Mouse (Mus musculus): ENCODE results near the gene Pgm5. TPM values are rescaled to one million over a fixed set of nuclear protein-coding genes. Genes with fewer than 3 reads are reported as not detected.

Gene Pgm5
- 1 to 10 TPM; 3.7 to 7.0 TPM for total RNA-seq (2021)

DNA sequence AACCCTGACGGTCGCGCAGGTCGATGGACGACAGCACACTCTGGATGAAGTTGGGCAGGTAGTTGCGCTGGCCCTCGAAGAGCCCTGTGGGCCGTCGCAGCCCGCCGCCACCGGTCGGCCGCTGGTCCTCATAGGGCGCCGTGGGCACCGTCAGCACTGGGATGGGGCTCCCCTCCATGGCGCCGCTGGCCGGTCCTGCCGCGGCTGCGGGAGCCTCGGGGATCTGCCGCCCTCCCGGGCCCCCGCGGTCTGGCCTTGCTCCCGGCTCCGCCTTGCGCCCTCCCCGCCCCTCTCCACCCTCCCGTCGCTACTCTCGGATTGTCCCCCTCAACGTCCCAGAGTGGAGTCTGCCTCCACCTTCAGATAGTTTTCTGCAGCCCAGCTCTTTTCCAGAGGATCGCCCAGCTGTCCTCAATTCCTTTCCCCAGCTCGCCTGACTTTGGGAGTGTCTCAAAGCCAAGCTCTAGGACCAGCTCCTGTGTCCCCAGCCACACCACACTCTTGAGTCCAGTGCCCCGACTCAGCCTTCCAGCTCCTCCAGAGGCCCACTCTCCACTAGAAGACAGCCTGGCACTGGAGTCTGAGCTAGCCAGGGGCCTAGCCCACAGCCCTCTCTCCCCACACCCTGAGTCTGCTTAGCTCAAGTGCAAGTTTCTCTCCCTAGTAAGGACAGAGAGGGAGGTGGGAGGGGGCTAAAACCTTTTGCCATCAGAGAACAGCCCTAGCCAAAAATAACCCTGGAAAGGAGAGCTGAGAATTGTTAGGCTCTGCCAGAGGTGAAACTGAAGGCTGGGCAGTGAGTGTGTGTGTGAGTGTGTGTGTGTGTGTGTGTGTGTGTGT lies at the start of gene Pgm5:
Gene Pgm5 (minus strand): TSS at position 244 of the 840 bp plus-strand sequence.
- intact Hi-C loops (cut with DNase I) = no loop called here
- no peak for DNase-seq (ENCODE audit: low spot score in 2 of 2)

- no peak for DNase-seq (ENCODE audit: low spot score in 2 of 2)
- intact Hi-C loops (cut with DNase I) = no loop called here
Observed at GRCm38 (mm10) chr19:24908385-24909155, 46.9 kb upstream of the Pgm5 start.

GRCm38 (mm10) chr19:24907655-24908054 lies 46.0 kb upstream of the Pgm5 start:
- DNase-seq (ENCODE audit: low spot score in 2 of 2) = no peak
- intact Hi-C loops (cut with DNase I) = no loop called here

- no peak for DNase-seq (ENCODE audit: low spot score in 2 of 2)
- intact Hi-C loops (cut with DNase I) = loop anchor here (5.0 kb wide), 1 partner anchor 769 kb away; the partner anchor contains the start of gene Dmrt2
Observed at GRCm38 (mm10) chr19:24902821-24903220, 41.2 kb upstream of the Pgm5 start.

GRCm38 (mm10) chr19:24902256-24902655 lies 40.6 kb upstream of the Pgm5 start:
- intact Hi-C loops (cut with DNase I) = loop anchor here (5.0 kb wide), 1 partner anchor 770 kb away; the partner anchor contains the start of gene Dmrt2
- DNase-seq (ENCODE audit: low spot score in 2 of 2) = no peak

- intact Hi-C loops (cut with DNase I) = loop anchor here (5.0 kb wide), 1 partner anchor 771 kb away; the partner anchor contains the start of gene Dmrt2
- DNase-seq (ENCODE audit: low spot score in 2 of 2) = no peak
Observed at GRCm38 (mm10) chr19:24901666-24902065, 40.0 kb upstream of the Pgm5 start.

- intact Hi-C loops (cut with DNase I) = loop anchor here (5.0 kb wide), 1 partner anchor 772 kb away; the partner anchor contains the start of gene Dmrt2
- DNase-seq (ENCODE audit: low spot score in 2 of 2) = no peak
Observed at GRCm38 (mm10) chr19:24900581-24901220, 39.0 kb upstream of the Pgm5 start, which contains the start of gene Foxd4. Foxd4 (minus strand) TSS chr19:24901197.

GRCm38 (mm10) chr19:24899578-24900544 lies 38.2 kb upstream of the Pgm5 start:
- intact Hi-C loops (cut with DNase I) = loop anchor here (5.0 kb wide), 2 partner anchors 707 to 772 kb away; partner anchors contain the start of gene Dmrt2
- no peak for DNase-seq (ENCODE audit: low spot score in 2 of 2)

GRCm38 (mm10) chr19:24898737-24899577 lies 37.3 kb upstream of the Pgm5 start:
- peak in 1 of 2 experiments; percentile 17 for DNase-seq (ENCODE audit: low spot score in 2 of 2)
- intact Hi-C loops (cut with DNase I) = loop anchor here (5.0 kb wide), 1 partner anchor 708 kb away; no protein-coding TSS in a partner anchor

GRCm38 (mm10) chr19:24897896-24898736 lies 36.5 kb upstream of the Pgm5 start:
- intact Hi-C loops (cut with DNase I) = loop anchor here (5.0 kb wide), 1 partner anchor 709 kb away; no protein-coding TSS in a partner anchor
- no peak for DNase-seq (ENCODE audit: low spot score in 2 of 2)

GRCm38 (mm10) chr19:24897006-24897895 lies 35.6 kb upstream of the Pgm5 start:
- intact Hi-C loops (cut with DNase I) = loop anchor here (5.0 kb wide), 1 partner anchor 710 kb away; no protein-coding TSS in a partner anchor
- DNase-seq (ENCODE audit: low spot score in 2 of 2) = no peak

DNA sequence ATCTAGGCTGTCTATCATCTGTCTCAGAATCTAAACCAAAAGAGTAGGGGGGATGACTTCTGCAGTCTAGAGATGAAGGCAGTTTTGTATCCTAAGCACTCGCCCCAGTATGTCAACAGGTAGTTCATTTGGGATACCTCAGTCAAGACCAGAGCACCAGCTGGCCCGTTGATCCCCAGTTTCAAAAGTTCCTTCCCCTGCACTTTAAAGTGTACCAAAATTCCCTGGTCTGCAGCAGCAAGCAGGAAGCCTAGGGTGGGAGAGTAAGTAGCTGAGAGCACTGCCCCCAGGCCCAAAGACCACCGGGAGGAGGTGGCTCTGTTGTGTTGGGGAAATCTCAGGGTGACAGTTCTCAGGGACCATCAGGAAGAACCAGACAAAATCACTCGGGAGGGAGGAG lies 34.9 kb upstream of the Pgm5 start:
- no peak for DNase-seq (ENCODE audit: low spot score in 2 of 2)
- intact Hi-C loops (cut with DNase I) = loop anchor here (5.0 kb wide), 1 partner anchor 711 kb away; no protein-coding TSS in a partner anchor

DNA sequence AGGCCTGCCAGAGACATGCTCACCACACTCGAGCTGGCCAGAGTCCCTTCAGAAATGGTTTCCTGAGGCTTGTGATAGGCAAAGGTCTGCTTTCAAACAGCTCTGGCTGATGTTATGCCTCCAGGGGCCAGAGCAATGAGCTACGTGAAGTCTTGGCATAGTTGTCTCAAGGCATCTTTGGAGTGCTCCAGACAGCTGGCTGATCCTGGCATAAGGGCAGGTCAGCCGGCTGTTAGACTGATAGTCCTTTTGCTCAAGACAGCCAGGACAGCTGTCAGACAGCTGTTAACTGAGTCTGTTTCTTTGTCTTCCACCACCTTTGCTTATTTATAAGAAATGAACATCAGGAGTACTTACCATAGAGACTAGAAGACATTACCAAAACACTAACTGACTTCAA lies 25.2 kb upstream of the Pgm5 start:
- intact Hi-C loops (cut with DNase I) = loop anchor here (5.0 kb wide), 1 partner anchor 190 kb away; no protein-coding TSS in a partner anchor
- no peak for DNase-seq (ENCODE audit: low spot score in 2 of 2)

DNA sequence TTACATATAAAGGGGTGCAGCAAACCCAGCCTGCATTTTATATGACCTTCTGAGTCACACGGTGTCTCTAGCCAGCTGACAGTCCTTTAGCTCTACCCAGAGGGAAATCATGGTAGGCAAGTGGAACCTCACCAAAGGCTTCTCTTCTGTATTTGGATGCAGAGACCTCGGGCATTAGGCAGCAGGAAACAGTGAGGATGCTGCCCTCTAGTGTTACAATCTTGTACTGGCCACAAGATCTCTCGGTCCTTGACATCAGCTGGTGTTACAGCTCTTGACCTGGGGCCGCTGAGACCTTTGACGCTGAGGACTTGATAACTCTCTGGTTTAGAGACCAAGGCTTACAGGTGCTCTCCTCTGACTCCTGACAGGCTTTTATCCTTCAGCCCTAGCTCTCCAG lies 23.8 kb upstream of the Pgm5 start:
- no peak for DNase-seq (ENCODE audit: low spot score in 2 of 2)
- intact Hi-C loops (cut with DNase I) = loop anchor here (5.0 kb wide), 1 partner anchor 188 kb away; no protein-coding TSS in a partner anchor

GRCm38 (mm10) chr19:24881237-24881636 lies 19.6 kb upstream of the Pgm5 start:
- intact Hi-C loops (cut with DNase I) = no loop called here
- no peak for DNase-seq (ENCODE audit: low spot score in 2 of 2)
